8 mouse cellular contexts compared by ENCODE assay signal in genomic region chr11:97664771-97665240, GRCm38 (mm10). TPM values are rescaled to one million over a fixed set of nuclear protein-coding genes. Genes with fewer than 3 reads are reported as not detected.
DNase-seq lines count a peak whose midpoint lies in the region; ATAC-seq lines count a peak whose summit lies in the region.

No protein-coding gene starts in this region.

- peaks cover 46% of the 10 kb centered on the region for H3K4me1 ChIP-seq in embryonic facial prominence, embryonic 12.5 days
- H3K4me1 ChIP-seq in intestine, embryonic 15.5 days (replicated peaks), result peaks cover 44% of the 10 kb centered on the region
- H3K4me1 ChIP-seq in midbrain, embryonic 11.5 days (ENCODE audit: control insufficient read depth, insufficient read depth, low read length), result peaks cover 36% of the 10 kb centered on the region

- peaks cover 7% of the 10 kb centered on the region for H3K27me3 ChIP-seq in embryonic facial prominence, embryonic 12.5 days
- peaks cover 5% of the 10 kb centered on the region; the same call in 1 of the 2 replicates for H3K27me3 ChIP-seq in intestine, embryonic 15.5 days (replicated peaks)
- H3K27me3 ChIP-seq in midbrain, embryonic 11.5 days (ENCODE audit: control insufficient read depth, insufficient read depth, low read length), result peaks cover 7% of the 10 kb centered on the region

- H3K27ac ChIP-seq in embryonic facial prominence, embryonic 12.5 days, result peak overlapping the region; percentile 92; the same call in 1 of the 2 replicates
- H3K27ac ChIP-seq in intestine, embryonic 15.5 days, result no peak overlapping the region
- no peak overlapping the region for H3K27ac ChIP-seq in midbrain, embryonic 11.5 days (ENCODE audit: low read depth, low read length)

- WGBS in embryonic facial prominence, embryonic 12.5 days, result 29% methylated on average over 6 of the region's 6 CpGs
- 38% methylated on average over 6 of the region's 6 CpGs for WGBS in intestine, embryonic 15.5 days
- WGBS in midbrain, embryonic 11.5 days, result 30% methylated on average over 6 of the region's 6 CpGs

- H3K9ac ChIP-seq in embryonic facial prominence, embryonic 12.5 days, result peak overlapping the region; percentile 91; the same call in 1 of the 2 replicates
- H3K9ac ChIP-seq in intestine, embryonic 15.5 days, result no peak overlapping the region
- peak overlapping the region; percentile 42 for H3K9ac ChIP-seq in midbrain, embryonic 11.5 days (ENCODE audit: low read length)

- peaks cover 42% of the 10 kb centered on the region for H3K36me3 ChIP-seq in embryonic facial prominence, embryonic 12.5 days
- peaks cover 28% of the 10 kb centered on the region for H3K36me3 ChIP-seq in intestine, embryonic 15.5 days
- H3K36me3 ChIP-seq in midbrain, embryonic 11.5 days (ENCODE audit: control insufficient read depth, insufficient read depth, low read length), result peaks cover 13% of the 10 kb centered on the region

- H3K4me2 ChIP-seq in embryonic facial prominence, embryonic 12.5 days (replicated peaks), result peak overlapping the region; percentile 65
- peak overlapping the region; percentile 87 for H3K4me2 ChIP-seq in intestine, embryonic 15.5 days (replicated peaks)
- peak overlapping the region; percentile 70 for H3K4me2 ChIP-seq in midbrain, embryonic 11.5 days

- peak; percentile 34 for DNase-seq in kidney, adult 18-20 months
- DNase-seq in kidney, adult 8-10 months, result no peak
- DNase-seq in midbrain, embryonic 11.5 days (ENCODE audit: low spot score, missing footprints), result no peak
- no peak for DNase-seq in yolk sac, embryonic 10.5 days (ENCODE audit: low spot score)

- no peak for ATAC-seq in embryonic facial prominence, embryonic 12.5 days (ENCODE audit: insufficient number of reproducible peaks, insufficient read depth, low FRiP score, low TSS enrichment)
- no peak for ATAC-seq in intestine, embryonic 15.5 days
- ATAC-seq in midbrain, embryonic 11.5 days (ENCODE audit: low FRiP score), result no peak
- ATAC-seq in megakaryocyte-erythroid progenitor cell, adult 5-6 weeks (replicated peaks; ENCODE audit: low FRiP score, low TSS enrichment, poor library complexity, severe bottlenecking), result no peak
- ATAC-seq in monocyte, adult 5-6 weeks (replicated peaks; ENCODE audit: insufficient number of reproducible peaks, low FRiP score, low TSS enrichment, poor library complexity, severe bottlenecking), result no peak

- H3K9me3 ChIP-seq in embryonic facial prominence, embryonic 12.5 days, result no peaks in the 10 kb centered on the region
- no peaks in the 10 kb centered on the region for H3K9me3 ChIP-seq in intestine, embryonic 15.5 days
- no peaks in the 10 kb centered on the region for H3K9me3 ChIP-seq in midbrain, embryonic 11.5 days (ENCODE audit: control insufficient read depth, low read length)

- peak overlapping the region; percentile 94 for H3K4me3 ChIP-seq in embryonic facial prominence, embryonic 12.5 days
- peak overlapping the region; percentile 90 for H3K4me3 ChIP-seq in intestine, embryonic 15.5 days (replicated peaks)
- H3K4me3 ChIP-seq in midbrain, embryonic 11.5 days (ENCODE audit: low read depth, low read length), result peak overlapping the region; percentile 97

RNA-seq across cellular contexts. Expression of gene Mllt6, which starts 1.6 kb away (rescaled TPM):
- polyA plus RNA-seq in embryonic facial prominence, embryonic 12.5 days (2016; fragmentation: Nextera tagmentation; extraction: Ambion mirVana), result 3.2 and 3.4 TPM in 2 replicates
- polyA plus RNA-seq in intestine, embryonic 15.5 days (2015; fragmentation: Nextera tagmentation; extraction: Ambion mirVana), result 1.9 and 2.4 TPM in 2 replicates
- polyA plus RNA-seq in midbrain, embryonic 11.5 days (2014; fragmentation: Nextera tagmentation; extraction: Ambion mirVana), result 3.5 and 4.3 TPM in 2 replicates
- total RNA-seq in megakaryocyte-erythroid progenitor cell, adult 5-6 weeks (2014; fragmentation: Nextera tagmentation), result 5.4 and 6.1 TPM in 2 replicates
- 4.8 and 5.4 TPM in 2 replicates for total RNA-seq in megakaryocyte-erythroid progenitor cell, adult 5-6 weeks (2017)
- total RNA-seq in monocyte, adult 5-6 weeks (2017), result 34.4 to 77.7 TPM (median 40.4 TPM) in 3 replicates

RNA-seq across cellular contexts. Expression of gene Cisd3, which starts 20.8 kb away (rescaled TPM):
- 11.6 and 13.7 TPM in 2 replicates for polyA plus RNA-seq in embryonic facial prominence, embryonic 12.5 days (2016; fragmentation: Nextera tagmentation; extraction: Ambion mirVana)
- polyA plus RNA-seq in intestine, embryonic 15.5 days (2015; fragmentation: Nextera tagmentation; extraction: Ambion mirVana), result 79.9 and 93.0 TPM in 2 replicates
- 13.4 and 19.0 TPM in 2 replicates for polyA plus RNA-seq in midbrain, embryonic 11.5 days (2014; fragmentation: Nextera tagmentation; extraction: Ambion mirVana)
- total RNA-seq in megakaryocyte-erythroid progenitor cell, adult 5-6 weeks (2014; fragmentation: Nextera tagmentation), result 10.1 TPM in 1 of 2 replicates, not detected in the other
- total RNA-seq in megakaryocyte-erythroid progenitor cell, adult 5-6 weeks (2017), result 15.9 TPM in 1 of 2 replicates, not detected in the other
- 5.8 to 19.1 TPM (median 6.2 TPM) in 3 replicates for total RNA-seq in monocyte, adult 5-6 weeks (2017)

RNA-seq across cellular contexts. Expression of gene Epop, which starts 35.3 kb away (rescaled TPM):
- polyA plus RNA-seq in embryonic facial prominence, embryonic 12.5 days (2016; fragmentation: Nextera tagmentation; extraction: Ambion mirVana), result 15.3 and 16.4 TPM in 2 replicates
- 2.7 and 3.7 TPM in 2 replicates for polyA plus RNA-seq in intestine, embryonic 15.5 days (2015; fragmentation: Nextera tagmentation; extraction: Ambion mirVana)
- 7.0 and 12.0 TPM in 2 replicates for polyA plus RNA-seq in midbrain, embryonic 11.5 days (2014; fragmentation: Nextera tagmentation; extraction: Ambion mirVana)
- total RNA-seq in megakaryocyte-erythroid progenitor cell, adult 5-6 weeks (2014; fragmentation: Nextera tagmentation), result 2.6 and 2.9 TPM in 2 replicates
- 0.61 and 2.6 TPM in 2 replicates for total RNA-seq in megakaryocyte-erythroid progenitor cell, adult 5-6 weeks (2017)
- 0.75 to 1.8 TPM (median 0.95 TPM) in 3 replicates for total RNA-seq in monocyte, adult 5-6 weeks (2017)

RNA-seq across cellular contexts. Expression of gene Pcgf2, which starts 35.5 kb away (rescaled TPM):
- polyA plus RNA-seq in embryonic facial prominence, embryonic 12.5 days (2016; fragmentation: Nextera tagmentation; extraction: Ambion mirVana), result 20.6 and 21.6 TPM in 2 replicates
- polyA plus RNA-seq in intestine, embryonic 15.5 days (2015; fragmentation: Nextera tagmentation; extraction: Ambion mirVana), result 12.7 and 12.8 TPM in 2 replicates
- 13.4 and 16.1 TPM in 2 replicates for polyA plus RNA-seq in midbrain, embryonic 11.5 days (2014; fragmentation: Nextera tagmentation; extraction: Ambion mirVana)
- total RNA-seq in megakaryocyte-erythroid progenitor cell, adult 5-6 weeks (2014; fragmentation: Nextera tagmentation), result 6.8 and 19.0 TPM in 2 replicates
- 0.23 and 0.28 TPM in 2 replicates for total RNA-seq in megakaryocyte-erythroid progenitor cell, adult 5-6 weeks (2017)
- total RNA-seq in monocyte, adult 5-6 weeks (2017), result 0.85 to 4.5 TPM in 2 of 3 replicates, not detected in the other

RNA-seq across cellular contexts. Expression of gene Psmb3, which starts 38.4 kb away (rescaled TPM):
- polyA plus RNA-seq in embryonic facial prominence, embryonic 12.5 days (2016; fragmentation: Nextera tagmentation; extraction: Ambion mirVana), result 447 and 479 TPM in 2 replicates
- polyA plus RNA-seq in intestine, embryonic 15.5 days (2015; fragmentation: Nextera tagmentation; extraction: Ambion mirVana), result 426 and 480 TPM in 2 replicates
- polyA plus RNA-seq in midbrain, embryonic 11.5 days (2014; fragmentation: Nextera tagmentation; extraction: Ambion mirVana), result 477 and 517 TPM in 2 replicates
- 226 and 360 TPM in 2 replicates for total RNA-seq in megakaryocyte-erythroid progenitor cell, adult 5-6 weeks (2014; fragmentation: Nextera tagmentation)
- total RNA-seq in megakaryocyte-erythroid progenitor cell, adult 5-6 weeks (2017), result 171 and 175 TPM in 2 replicates
- total RNA-seq in monocyte, adult 5-6 weeks (2017), result 137 to 160 TPM (median 146 TPM) in 3 replicates
